In genomic region chr11:99043632-99044031, GRCm38 (mm10) we compare ENCODE assay signal across 8 mouse cellular contexts. TPM values are rescaled to one million over a fixed set of nuclear protein-coding genes. Genes with fewer than 3 reads are reported as not detected.
DNase-seq lines count a peak whose midpoint lies in the region; ATAC-seq lines count a peak whose summit lies in the region.
"Had no signal": no experiment of that assay in that cellular context is flagged by ENCODE, and none has a peak within 500 bp of the region (broad histone marks: within the 10 kb centered on the region; RNA-seq: fewer than 3 reads in every experiment).

No protein-coding gene starts in this region.

- H3K4me3 ChIP-seq in embryonic facial prominence, embryonic 15.5 days (replicated peaks) = peak overlapping the region; percentile 69
- peak overlapping the region; percentile 21; the same call in 1 of the 2 replicates for H3K4me3 ChIP-seq in liver, embryonic 13.5 days (replicated peaks)
- H3K4me3 ChIP-seq: layer of hippocampus, adult 2 months had no signal

- peaks cover 9% of the 10 kb centered on the region for H3K36me3 ChIP-seq in embryonic facial prominence, embryonic 15.5 days
- peaks cover 18% of the 10 kb centered on the region for H3K36me3 ChIP-seq in liver, embryonic 13.5 days

- no peaks in the 10 kb centered on the region for H3K9me3 ChIP-seq in embryonic facial prominence, embryonic 15.5 days (replicated peaks)
- H3K9me3 ChIP-seq in liver, embryonic 13.5 days (replicated peaks) = no peaks in the 10 kb centered on the region

- H3K27me3 ChIP-seq in embryonic facial prominence, embryonic 15.5 days = no peaks in the 10 kb centered on the region
- H3K27me3 ChIP-seq in liver, embryonic 13.5 days = peaks cover 55% of the 10 kb centered on the region

- WGBS in embryonic facial prominence, embryonic 15.5 days = 61% methylated on average over 6 of the region's 6 CpGs
- 57% methylated on average over 6 of the region's 6 CpGs for WGBS in liver, embryonic 13.5 days (ENCODE audit: insufficient replicate concordance)

- H3K27ac ChIP-seq in embryonic facial prominence, embryonic 15.5 days (replicated peaks) = peak overlapping the region; percentile 23; the same call in 1 of the 2 replicates
- peak overlapping the region; percentile 51; the same call in 1 of the 2 replicates for H3K27ac ChIP-seq in liver, embryonic 13.5 days

- peak; percentile 53 for DNase-seq in kidney, adult 9 months
- no peak for DNase-seq in kidney, postnatal 14 days
- peak; percentile 87 for DNase-seq in MN1 (ENCODE audit: low spot score)
- no peak for DNase-seq in liver, embryonic 13.5 days
- DNase-seq in left cerebral cortex, adult 8-10 months (ENCODE audit: low spot score in 2 of 2) = no peak
- no peak for DNase-seq in urinary bladder, adult 2 months (ENCODE audit: low spot score)

- 0 out of 2 replicates have a peak overlapping the region, but pooled peaks have one; percentile 0 for H3K9ac ChIP-seq in embryonic facial prominence, embryonic 15.5 days
- H3K9ac ChIP-seq in liver, embryonic 13.5 days = no peak overlapping the region

- peaks cover 63% of the 10 kb centered on the region for H3K4me1 ChIP-seq in embryonic facial prominence, embryonic 15.5 days
- H3K4me1 ChIP-seq in liver, embryonic 13.5 days (replicated peaks) = peaks cover 62% of the 10 kb centered on the region

- peak overlapping the region; percentile 49 for H3K4me2 ChIP-seq in embryonic facial prominence, embryonic 15.5 days (replicated peaks)
- peak overlapping the region; percentile 45 for H3K4me2 ChIP-seq in liver, embryonic 13.5 days

- ATAC-seq in embryonic facial prominence, embryonic 15.5 days (ENCODE audit: insufficient number of reproducible peaks, low FRiP score, low TSS enrichment, low read depth) = no peak
- ATAC-seq in liver, embryonic 13.5 days (ENCODE audit: low read depth) = no peak

RNA-seq across cellular contexts. Expression of gene Igfbp4, which starts 2.6 kb away (rescaled TPM):
- 1,352 and 1,417 TPM in 2 replicates for polyA plus RNA-seq in embryonic facial prominence, embryonic 15.5 days (2015; fragmentation: Nextera tagmentation; extraction: Ambion mirVana)
- 168 and 194 TPM in 2 replicates for polyA plus RNA-seq in liver, embryonic 13.5 days (2015; fragmentation: Nextera tagmentation; extraction: Ambion mirVana)
- 10 to 100 TPM; 66.1 to 77.1 (median 71.3) TPM for total RNA-seq in left cerebral cortex, adult 8-10 months (2022)
- polyA plus RNA-seq in urinary bladder, adult 2 months (2012; rRNA removed) = 248 and 341 TPM in 2 replicates

RNA-seq across cellular contexts. Expression of gene Top2a, which starts 19.6 kb away (rescaled TPM):
- 162 and 168 TPM in 2 replicates for polyA plus RNA-seq in embryonic facial prominence, embryonic 15.5 days (2015; fragmentation: Nextera tagmentation; extraction: Ambion mirVana)
- polyA plus RNA-seq in liver, embryonic 13.5 days (2015; fragmentation: Nextera tagmentation; extraction: Ambion mirVana) = 208 and 245 TPM in 2 replicates
- total RNA-seq in left cerebral cortex, adult 8-10 months (2022) = 1 to 10 TPM in 3 of 4 experiments, under 1 TPM in 1; 0.94 to 2.5 (median 1.4) TPM
- polyA plus RNA-seq in urinary bladder, adult 2 months (2012; rRNA removed) = 4.7 and 6.0 TPM in 2 replicates

RNA-seq across cellular contexts. Expression of gene Tns4, which starts 45.5 kb away (rescaled TPM):
- polyA plus RNA-seq in embryonic facial prominence, embryonic 15.5 days (2015; fragmentation: Nextera tagmentation; extraction: Ambion mirVana) = 2.7 and 2.8 TPM in 2 replicates
- 0.22 and 0.32 TPM in 2 replicates for polyA plus RNA-seq in liver, embryonic 13.5 days (2015; fragmentation: Nextera tagmentation; extraction: Ambion mirVana)
- total RNA-seq in left cerebral cortex, adult 8-10 months (2022) = under 1 TPM; 0.22 to 0.72 (median 0.44) TPM
- 26.0 and 28.6 TPM in 2 replicates for polyA plus RNA-seq in urinary bladder, adult 2 months (2012; rRNA removed)
- total RNA-seq: layer of hippocampus, adult 2 months had no signal

Comparison
In these comparisons a context has a peak if more than half of its experiments do, and no peak if none do; other contexts are left out.
1. DNase-seq: peak in kidney, adult 9 months (single experiment) and MN1 (single experiment); none in kidney, postnatal 14 days (single experiment), liver, embryonic 13.5 days (single experiment), left cerebral cortex, adult 8-10 months (0 of 2) and urinary bladder, adult 2 months (single experiment).
2. RNA of gene Top2a, which starts 19.6 kb away (polyA plus RNA-seq): 208 to 245 TPM in liver, embryonic 13.5 days and 162 to 168 TPM in embryonic facial prominence, embryonic 15.5 days; 4.7 to 6.0 TPM in urinary bladder, adult 2 months; every median in the first group is over 10 times any median in the second.